Mouse (Mus musculus) lung, postnatal 0 days (tissue): Measurements from ENCODE around the gene Atp2b1. TPM values are rescaled to one million over a fixed set of nuclear protein-coding genes. Genes with fewer than 3 reads are reported as not detected.
A peak's percentile ranks its signal among the peaks of the same experiment; 100 is the strongest.

ENCODE experiments used
- ATAC-seq: fragments of 200-750 bp; cut with Nextera tagmentation; 2 replicates; pipeline ENCODE4 v1.8.0; 2017; ENCODE audit warnings: moderate library complexity
- DNase-seq: peaks from one replicate; pipeline ENCODE4 v3.0.0-alpha.2; 2016; ENCODE audit warnings: low spot score
- H3K27ac ChIP-seq: fragments of 300-500 bp; sonication (generic); 2 replicates; pipeline ENCODE4 v1.5.1; 2014; ENCODE audit warnings: antibody characterized with exemption, mild to moderate bottlenecking, low read length, mixed read lengths
- H3K27me3 ChIP-seq: fragments of 300-500 bp; sonication (generic); replicated peaks from 2 replicates; pipeline ENCODE4 v1.6.1; 2014; ENCODE audit warnings: low read length, mixed read lengths; ENCODE audit not compliant: insufficient read depth
- H3K36me3 ChIP-seq: fragments of 300-500 bp; sonication (generic); 2 replicates; pipeline ENCODE4 v1.6.1; 2014; ENCODE audit warnings: low read length, mixed read lengths; ENCODE audit not compliant: insufficient read depth
- H3K4me1 ChIP-seq: fragments of 300-500 bp; sonication (generic); 2 replicates; pipeline ENCODE4 v1.6.1; 2014; ENCODE audit warnings: antibody characterized with exemption, low read depth, low read length, mixed read lengths; ENCODE audit not compliant: insufficient read depth
- H3K4me2 ChIP-seq: fragments of 300-500 bp; sonication (generic); replicated peaks from 2 replicates; pipeline ENCODE4 v1.6.1; 2014; ENCODE audit warnings: low read depth, mild to moderate bottlenecking, low read length, moderate library complexity, mixed read lengths
- H3K4me3 ChIP-seq: fragments of 300-500 bp; sonication (generic); 2 replicates; pipeline ENCODE4 v1.5.1; 2014; ENCODE audit warnings: low read depth, low read length
- H3K9ac ChIP-seq: fragments of 300-500 bp; sonication (generic); replicated peaks from 2 replicates; pipeline ENCODE4 v1.6.1; 2014; ENCODE audit warnings: low read depth, mild to moderate bottlenecking
- H3K9me3 ChIP-seq: fragments of 300-500 bp; sonication (generic); 2 replicates; pipeline ENCODE4 v1.6.1; 2016; ENCODE audit warnings: low read length, mixed read lengths
- CTCF ChIP-seq: IDR thresholded peaks from 2 replicates; pipeline ENCODE4 v1.5.1; 2016; ENCODE audit warnings: antibody characterized with exemption, mild to moderate bottlenecking
- EP300 ChIP-seq: IDR thresholded peaks from 2 replicates; pipeline ENCODE4 v1.6.1; 2016; ENCODE audit warnings: antibody characterized with exemption, mild to moderate bottlenecking, control low read depth
- WGBS: fragments of 180-500 bp; shearing (Covaris S2); extraction: QIAGEN DNeasy Blood & Tissue Kit; methylation state at CpG from one replicate; pipeline ENCODE4 v1.1.7; 2014; 5-methylcytosine and 5-hydroxymethylcytosine counted together
- polyA plus RNA-seq: library from polyadenylated mRNA; unstranded; fragments of >200 nt; fragmentation: Nextera tagmentation; extraction: Ambion mirVana; gene quantifications from 2 replicates; pipeline ENCODE4 v1.2.1, GENCODE M21; 2015

Atp2b1 gene
- polyA plus RNA-seq, 1 experiment from 2014 or later: 277 TPM

DNA sequence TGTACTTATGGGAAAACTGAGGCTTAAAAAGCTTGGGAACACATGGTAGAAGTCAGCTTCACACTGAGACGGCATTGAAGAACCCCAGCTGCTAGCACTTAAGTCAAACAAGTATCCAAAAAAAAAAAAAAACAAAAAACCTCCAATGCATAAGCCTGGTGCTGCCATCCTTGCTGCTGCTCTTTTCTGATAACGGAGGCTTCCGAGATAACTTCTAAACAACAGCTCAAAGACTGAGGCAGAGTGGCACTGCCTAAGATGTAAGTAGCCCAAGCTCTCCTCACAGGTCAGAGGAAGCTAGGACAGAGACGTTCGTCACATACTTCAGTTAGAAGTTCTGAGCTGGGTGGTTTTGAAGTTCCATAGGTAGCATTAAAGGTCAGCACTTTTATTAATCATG lies 113.3 kb downstream of the Atp2b1 start:
- no peak for DNase-seq
- Histone ChIP-seq H3K4me2 (no peak overlapping the region), H3K4me3 (no peak overlapping the region), H3K9ac (no peak overlapping the region), H3K27me3 (no peaks in the 10 kb centered on the region), H3K36me3 (peaks cover 4% of the 10 kb centered on the region; the same call in 1 of the 2 replicates), H3K27ac (no peak overlapping the region), H3K4me1 (no peaks in the 10 kb centered on the region), H3K9me3 (no peaks in the 10 kb centered on the region)
- TF ChIP-seq CTCF (no peak), EP300 (no peak)
- 67% methylated on average over 5 of the region's 5 CpGs for WGBS
- no peak for ATAC-seq

DNA sequence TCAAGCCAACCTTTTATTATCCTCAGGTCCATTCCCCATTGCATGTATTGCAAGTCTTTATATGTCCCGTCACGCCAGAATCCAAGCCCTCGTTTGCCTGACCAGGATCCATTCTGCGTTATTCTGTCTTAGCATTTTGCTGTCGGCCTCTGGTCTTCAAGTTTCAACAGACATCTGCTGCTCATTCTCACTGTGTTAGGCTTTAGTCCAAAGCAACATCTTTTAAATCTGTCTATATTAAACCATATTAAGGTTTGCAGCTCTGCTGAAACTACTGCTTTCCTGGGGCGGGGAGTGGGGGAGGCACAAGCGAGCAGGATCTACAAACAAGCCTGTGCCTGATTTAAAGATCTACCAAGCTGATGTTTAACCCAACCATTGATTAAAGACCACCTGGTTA lies 115.6 kb downstream of the Atp2b1 start:
- DNase-seq: no peak
- Histone ChIP-seq H3K4me2 (no peak overlapping the region), H3K9ac (no peak overlapping the region), H3K9me3 (no peaks in the 10 kb centered on the region), H3K27ac (no peak overlapping the region), H3K27me3 (no peaks in the 10 kb centered on the region), H3K4me3 (no peak overlapping the region), H3K36me3 (no peaks in the 10 kb centered on the region), H3K4me1 (no peaks in the 10 kb centered on the region)
- WGBS: 92% methylated on average over 7 of the region's 7 CpGs
- TF ChIP-seq EP300: no peak
- TF ChIP-seq CTCF: no peak
- no peak for ATAC-seq

DNA sequence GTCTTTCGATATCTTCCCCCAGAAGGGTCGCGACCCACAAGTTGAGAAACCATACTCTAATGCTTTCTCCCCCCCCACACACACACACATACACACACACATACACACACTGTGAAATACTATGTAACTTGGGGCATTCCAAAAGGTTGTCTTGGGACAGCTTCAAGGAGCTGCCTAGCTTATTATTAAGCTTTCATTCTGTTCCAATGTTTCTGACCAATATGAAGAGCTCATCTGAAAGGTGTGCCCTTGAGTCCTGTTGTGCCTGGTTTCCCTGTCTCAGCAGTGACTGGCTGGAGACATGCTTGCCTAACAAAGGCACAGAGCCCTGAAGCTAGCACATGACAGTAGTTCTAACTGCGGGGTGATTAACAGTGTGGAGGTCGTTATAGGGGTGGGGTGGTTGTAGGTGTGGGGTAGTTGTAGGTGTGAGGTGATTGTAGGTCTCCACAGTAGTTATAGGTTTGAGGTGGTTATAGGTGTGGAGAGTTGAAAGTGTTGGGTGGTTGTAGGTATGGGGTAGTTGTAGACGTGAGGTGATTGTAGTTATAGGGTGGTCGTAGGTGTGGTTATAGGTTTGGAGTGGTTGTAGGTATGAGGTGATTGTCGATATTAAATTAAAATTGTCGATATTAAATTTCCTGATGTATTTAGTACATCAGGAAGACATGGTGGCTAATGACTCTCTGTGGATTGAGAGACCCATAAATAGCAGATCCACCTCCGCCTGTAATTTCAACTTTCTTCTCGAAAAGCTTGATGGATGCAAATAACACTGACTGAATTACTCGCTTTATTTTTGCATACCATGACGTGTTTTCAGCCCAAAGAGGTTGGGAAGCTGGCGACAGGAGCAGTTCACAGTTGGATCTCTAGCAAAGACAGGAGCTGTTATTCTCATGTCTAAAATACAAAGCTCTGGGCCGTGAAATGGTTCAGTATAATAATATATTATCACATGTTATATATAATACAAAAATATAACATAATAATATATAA lies 119.9 kb downstream of the Atp2b1 start:
- ATAC-seq: no peak
- no peak for DNase-seq
- Histone ChIP-seq H3K9me3 (no peaks in the 10 kb centered on the region), H3K4me2 (no peak overlapping the region), H3K36me3 (no peaks in the 10 kb centered on the region), H3K9ac (no peak overlapping the region), H3K4me3 (no peak overlapping the region), H3K27me3 (no peaks in the 10 kb centered on the region), H3K27ac (no peak overlapping the region), H3K4me1 (no peaks in the 10 kb centered on the region)
- 93% methylated on average over 15 of the region's 15 CpGs for WGBS
- TF ChIP-seq CTCF (no peak), EP300 (no peak)

DNA sequence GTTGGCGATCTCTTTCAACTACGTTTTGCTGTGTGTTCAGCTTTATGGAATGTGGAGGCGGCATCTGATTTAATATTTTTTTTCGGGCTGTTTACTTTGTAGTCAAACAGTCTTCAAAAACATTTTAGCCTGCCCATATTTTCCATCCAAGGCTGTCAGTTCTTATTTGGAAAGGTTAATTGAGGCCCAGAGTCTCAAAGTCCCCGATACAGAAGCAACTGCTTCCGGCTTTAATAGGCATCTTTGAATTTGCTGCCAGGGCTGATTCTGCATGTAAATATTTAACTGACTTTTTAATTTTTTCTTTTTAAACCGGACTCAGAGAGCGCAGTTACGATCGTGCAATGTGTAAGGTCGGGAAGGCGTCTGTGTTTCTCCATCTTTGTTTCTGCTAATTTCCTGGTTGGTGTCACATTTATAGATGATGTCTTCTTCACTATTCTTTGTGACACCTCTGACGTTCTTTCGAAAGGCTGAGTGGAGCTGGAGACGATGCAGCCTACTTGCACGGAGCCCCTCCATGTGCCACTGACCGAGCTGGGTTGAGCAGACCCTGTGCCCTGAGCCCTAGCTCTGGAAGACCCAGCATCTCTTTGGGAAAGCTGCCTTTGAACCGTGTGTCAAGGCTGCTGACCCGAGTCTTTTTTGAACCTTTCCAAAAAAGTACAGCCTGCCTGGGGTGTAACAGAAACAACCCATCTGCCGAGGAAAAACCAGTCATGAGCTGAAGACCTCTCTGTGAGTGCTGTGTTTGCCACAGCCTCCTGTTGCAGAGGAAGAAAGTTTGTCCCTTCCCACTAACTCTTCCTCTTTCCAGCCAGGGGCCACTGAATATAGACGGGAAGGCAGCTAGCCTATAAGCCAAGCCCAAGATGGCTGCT lies 123.2 kb downstream of the Atp2b1 start:
- H3K9ac ChIP-seq: no peak overlapping the region
- no peaks in the 10 kb centered on the region for H3K36me3 ChIP-seq
- peak; percentile 64 for DNase-seq
- no peak overlapping the region for H3K4me2 ChIP-seq
- H3K4me1 ChIP-seq: no peaks in the 10 kb centered on the region
- H3K27ac ChIP-seq: peak overlapping the region; percentile 69
- no peak overlapping the region for H3K4me3 ChIP-seq
- TF ChIP-seq EP300 (peak; percentile 20; the same call in 1 of the 2 replicates), CTCF (no peak)
- 47% methylated on average over 21 of the region's 21 CpGs for WGBS
- ATAC-seq: peak; percentile 73
- no peaks in the 10 kb centered on the region for H3K27me3 ChIP-seq
- H3K9me3 ChIP-seq: no peaks in the 10 kb centered on the region

DNA sequence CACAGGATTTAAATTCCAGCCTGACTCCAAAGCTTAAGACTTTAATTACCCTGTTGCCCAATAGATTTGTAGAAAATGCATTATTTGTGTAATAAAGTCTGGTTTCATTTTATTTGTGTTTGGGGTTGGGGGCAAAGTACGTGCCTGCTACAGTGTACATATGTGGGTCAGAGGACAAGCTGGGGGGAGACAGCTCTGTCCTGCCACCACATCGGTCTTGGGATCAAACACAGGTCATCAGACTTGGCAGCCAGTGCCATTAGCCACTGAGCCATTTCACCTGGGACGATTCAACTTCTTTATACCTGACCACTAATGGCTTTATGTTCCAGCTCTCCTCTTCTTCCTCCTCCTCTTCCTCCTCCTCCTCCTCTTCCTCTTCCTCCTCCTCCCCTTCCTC lies 124.7 kb downstream of the Atp2b1 start:
- Histone ChIP-seq H3K4me2 (no peak overlapping the region), H3K9me3 (no peaks in the 10 kb centered on the region), H3K9ac (no peak overlapping the region), H3K4me1 (no peaks in the 10 kb centered on the region), H3K36me3 (no peaks in the 10 kb centered on the region), H3K27me3 (no peaks in the 10 kb centered on the region), H3K4me3 (no peak overlapping the region), H3K27ac (no peak overlapping the region)
- no peak for ATAC-seq
- 74% methylated on average over 3 of the region's 3 CpGs for WGBS
- TF ChIP-seq EP300 (no peak), CTCF (no peak)
- peak; percentile 30 for DNase-seq

DNA sequence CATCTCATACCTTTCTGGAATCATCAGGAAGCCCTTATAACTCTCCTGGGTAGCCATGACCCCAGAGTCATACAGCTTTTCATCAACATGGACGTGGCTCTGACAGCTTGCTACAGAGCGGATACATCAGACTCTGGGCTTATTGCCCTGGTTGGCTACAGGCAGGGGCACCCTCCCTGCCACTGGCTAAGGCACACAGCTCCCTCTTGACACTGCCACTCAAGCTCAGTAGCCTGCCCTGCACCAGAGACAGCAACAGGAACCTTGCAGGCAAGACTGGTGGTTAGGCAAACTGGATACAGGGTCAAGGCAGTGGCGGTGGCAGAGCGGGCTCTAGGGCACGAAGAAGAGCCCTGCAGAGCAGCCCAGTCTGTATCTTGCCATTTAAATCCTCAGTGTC lies 126.0 kb downstream of the Atp2b1 start:
- Histone ChIP-seq H3K9ac (no peak overlapping the region), H3K4me2 (no peak overlapping the region), H3K27me3 (no peaks in the 10 kb centered on the region), H3K9me3 (no peaks in the 10 kb centered on the region), H3K4me1 (no peaks in the 10 kb centered on the region), H3K27ac (no peak overlapping the region), H3K4me3 (no peak overlapping the region), H3K36me3 (no peaks in the 10 kb centered on the region)
- no peak for TF ChIP-seq CTCF
- no peak for TF ChIP-seq EP300
- whole genome bisulfite sequencing: 93% methylated on average over 5 of the region's 5 CpGs
- no peak for DNase-seq
- no peak for ATAC-seq
